Mouse (Mus musculus): Measurements from ENCODE around the gene Sh3bp1.

DNA sequence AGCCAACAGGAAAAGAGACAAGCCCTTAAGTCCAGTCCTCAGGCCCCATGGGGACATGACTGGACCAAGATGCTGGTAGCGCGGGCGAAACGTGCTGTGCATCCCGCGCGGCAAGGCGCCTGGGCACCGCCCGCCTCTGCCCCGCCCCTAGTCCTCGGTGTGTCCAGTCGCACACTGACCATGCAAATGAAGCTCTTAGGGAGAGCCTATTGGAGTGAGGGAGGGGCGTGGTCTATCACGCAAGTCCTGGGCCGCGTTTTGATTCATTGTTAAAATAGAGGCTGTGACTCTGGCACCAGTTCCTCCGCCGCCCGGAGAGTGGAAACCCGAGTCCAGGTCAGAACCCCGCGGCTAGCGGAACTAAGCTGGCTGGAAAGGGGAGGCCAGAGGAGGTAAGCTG, 48.1 kb downstream of the Sh3bp1 start, which contains the start of gene Triobp:
- TF ChIP-seq CTCF (conservative IDR thresholded peaks at IDR 0.05; ENCODE audit: insufficient read depth, insufficient read length, low read depth, low read length), result no peak
- TF ChIP-seq POLR2A (IDR thresholded peaks at IDR 0.05; ENCODE audit: low read depth, low read length), result no peak
